Mouse (Mus musculus) neural tube, embryonic 11.5 days (tissue): ENCODE results near the gene Olfr1364. TPM values are rescaled to one million over a fixed set of nuclear protein-coding genes. Genes with fewer than 3 reads are reported as not detected.
A peak's percentile ranks its signal among the peaks of the same experiment; 100 is the strongest.

ENCODE experiments used
- ATAC-seq: fragments of 200-750 bp; cut with Nextera tagmentation; 2 replicates; pipeline ENCODE4 v1.8.0; 2017; ENCODE audit warnings: moderate number of reproducible peaks, mild to moderate bottlenecking, moderate TSS enrichment, moderate library complexity; ENCODE audit not compliant: insufficient read depth, low FRiP score, low TSS enrichment
- DNase-seq: peaks from one replicate; pipeline ENCODE4 v3.0.0-alpha.2; 2015; ENCODE audit warnings: low spot score
- H3K27ac ChIP-seq: fragments of 300-500 bp; sonication (generic); 2 replicates; pipeline ENCODE4 v1.5.1; 2014; ENCODE audit warnings: low read depth, mild to moderate bottlenecking, low read length
- H3K27me3 ChIP-seq: fragments of 300-500 bp; sonication (generic); 2 replicates; pipeline ENCODE4 v1.6.1; 2014; ENCODE audit warnings: mild to moderate bottlenecking, low read length, mixed read lengths; ENCODE audit not compliant: control insufficient read depth, insufficient read depth
- H3K36me3 ChIP-seq: fragments of 300-500 bp; sonication (generic); 2 replicates; pipeline ENCODE4 v1.6.1; 2014; ENCODE audit warnings: mild to moderate bottlenecking, low read length, moderate library complexity, mixed read lengths; ENCODE audit not compliant: control insufficient read depth, insufficient read depth
- H3K4me1 ChIP-seq: fragments of 300-500 bp; sonication (generic); 2 replicates; pipeline ENCODE4 v1.6.1; 2014; ENCODE audit warnings: low read length, mixed read lengths; ENCODE audit not compliant: control insufficient read depth, insufficient read depth
- H3K4me2 ChIP-seq: fragments of 300-500 bp; sonication (generic); 2 replicates; pipeline ENCODE4 v1.6.1; 2014; ENCODE audit warnings: low read depth, mild to moderate bottlenecking, moderate library complexity
- H3K4me3 ChIP-seq: fragments of 300-500 bp; sonication (generic); 2 replicates; pipeline ENCODE4 v1.5.1; 2014; ENCODE audit warnings: low read depth, low read length
- H3K9ac ChIP-seq: fragments of 300-500 bp; sonication (generic); 2 replicates; pipeline ENCODE4 v1.6.1; 2014; ENCODE audit warnings: mild to moderate bottlenecking, low read length
- H3K9me3 ChIP-seq: fragments of 300-500 bp; sonication (generic); 2 replicates; pipeline ENCODE4 v1.6.1; 2016; ENCODE audit warnings: low read length; ENCODE audit not compliant: control insufficient read depth
- WGBS: fragments of 180-500 bp; shearing (Covaris S2); extraction: QIAGEN DNeasy Blood & Tissue Kit; methylation state at CpG from one replicate; pipeline ENCODE4 v1.1.7; 2014; 5-methylcytosine and 5-hydroxymethylcytosine counted together
- polyA plus RNA-seq: library from polyadenylated mRNA; unstranded; fragments of >200 nt; fragmentation: Nextera tagmentation; extraction: Ambion mirVana; gene quantifications from 2 replicates; pipeline ENCODE4 v1.2.1, GENCODE M21; 2014

Gene Olfr1364
- not detected in 2 replicates for polyA plus RNA-seq

DNA sequence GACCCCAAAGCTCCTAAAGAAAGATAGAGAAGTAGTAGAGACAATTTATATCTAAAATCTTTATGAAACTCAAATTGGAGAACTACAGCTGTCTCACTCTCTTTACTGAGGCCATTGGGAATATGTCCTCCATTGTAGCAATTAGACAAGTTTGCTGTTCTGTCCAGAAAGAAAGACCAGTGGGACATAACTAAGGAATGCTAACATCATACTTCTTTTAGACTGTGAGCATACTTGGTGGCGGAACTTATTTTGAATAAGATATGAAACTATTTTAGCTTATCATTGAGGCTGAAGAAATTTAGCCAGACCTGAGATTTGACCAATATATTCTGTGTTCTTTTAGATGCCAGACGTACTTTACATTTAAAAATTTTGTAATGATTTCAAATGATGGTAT is at the start of gene Olfr1364:
Gene Olfr1364 (minus strand): TSS at position 101 of the 400 bp plus-strand sequence.
- DNase-seq = no peak
- Histone ChIP-seq H3K36me3 (no peaks in the 10 kb centered on the region), H3K27ac (no peak within 1 kb of the TSS), H3K4me1 (no peaks in the 10 kb centered on the region), H3K9ac (no peak within 1 kb of the TSS), H3K27me3 (no peaks in the 10 kb centered on the region), H3K4me3 (no peak within 1 kb of the TSS), H3K9me3 (no peaks in the 10 kb centered on the region), H3K4me2 (no peak within 1 kb of the TSS)
- 89% methylated on average over 2 of the region's 2 CpGs for WGBS
- ATAC-seq = no peak

DNA sequence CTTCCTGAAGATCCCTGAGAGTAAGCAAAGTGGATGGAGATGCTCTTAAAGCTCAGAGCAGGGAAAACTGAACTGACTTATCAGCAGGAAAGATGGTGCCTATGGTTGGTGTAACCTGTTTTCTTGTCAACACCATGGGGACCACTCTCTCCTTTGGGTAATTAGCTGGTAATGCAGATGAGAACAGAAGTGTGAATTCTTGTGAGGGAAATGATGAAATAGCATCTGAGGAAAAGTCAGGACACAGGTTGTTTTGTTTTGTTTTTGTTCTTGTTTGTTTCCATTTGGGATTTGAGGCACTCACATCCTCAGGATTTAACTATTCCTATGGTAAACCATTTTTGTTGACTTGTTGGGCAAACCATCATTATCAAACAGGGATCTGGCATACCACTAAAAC is 32.4 kb upstream of the Olfr1364 start, which contains the start of gene Olfr1362:
Gene Olfr1362 (minus strand): TSS at position 101 of the 400 bp plus-strand sequence.
- H3K4me2 ChIP-seq = no peak within 1 kb of the TSS
- DNase-seq = no peak
- H3K4me1 ChIP-seq = no peaks in the 10 kb centered on the region
- no peak within 1 kb of the TSS for H3K9ac ChIP-seq
- ATAC-seq = no peak
- no peaks in the 10 kb centered on the region for H3K9me3 ChIP-seq
- no peaks in the 10 kb centered on the region for H3K36me3 ChIP-seq
- H3K27ac ChIP-seq = no peak within 1 kb of the TSS
- H3K4me3 ChIP-seq = no peak within 1 kb of the TSS
- no peaks in the 10 kb centered on the region for H3K27me3 ChIP-seq

- Histone ChIP-seq H3K27ac (no peak overlapping the region), H3K27me3 (no peaks in the 10 kb centered on the region), H3K4me1 (no peaks in the 10 kb centered on the region), H3K9me3 (0 out of 2 replicates have a peak, but pooled peaks cover 2% of the 10 kb centered on the region), H3K4me2 (no peak overlapping the region), H3K9ac (no peak overlapping the region), H3K4me3 (no peak overlapping the region), H3K36me3 (no peaks in the 10 kb centered on the region)
- DNase-seq (no peak), ATAC-seq (no peak)
- 57% methylated on average over 2 of the region's 2 CpGs for WGBS
These were observed 10.1 kb upstream of the Olfr1364 start for GRCm38 (mm10) chr13:21591618-21592017.

DNA sequence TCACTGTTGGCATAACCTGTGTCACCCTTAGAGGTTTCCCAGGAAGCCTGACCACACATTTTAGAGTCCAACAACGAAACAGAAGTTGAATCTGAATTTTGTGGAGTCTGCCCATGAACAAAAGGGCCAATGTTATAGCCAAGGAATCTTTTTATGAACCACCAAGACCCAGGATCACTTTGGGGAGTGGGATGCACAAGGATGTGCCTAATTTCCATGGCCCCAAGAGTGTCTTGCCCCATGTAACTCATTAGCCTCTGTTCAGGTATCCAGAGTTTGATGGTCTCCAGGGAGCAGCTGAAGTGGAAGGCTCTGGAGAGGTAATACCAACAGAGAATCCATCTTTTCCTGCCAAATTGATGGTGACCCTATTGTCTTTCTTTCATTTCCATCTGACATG is 21.8 kb downstream of the Olfr1364 start, which contains the start of gene Olfr1535:
Gene Olfr1535 (minus strand): TSS at position 101 of the 400 bp plus-strand sequence.
- WGBS = 67% methylated on average over 1 of the region's 1 CpGs
- ATAC-seq = no peak
- H3K4me3 ChIP-seq = no peak within 1 kb of the TSS

DNA sequence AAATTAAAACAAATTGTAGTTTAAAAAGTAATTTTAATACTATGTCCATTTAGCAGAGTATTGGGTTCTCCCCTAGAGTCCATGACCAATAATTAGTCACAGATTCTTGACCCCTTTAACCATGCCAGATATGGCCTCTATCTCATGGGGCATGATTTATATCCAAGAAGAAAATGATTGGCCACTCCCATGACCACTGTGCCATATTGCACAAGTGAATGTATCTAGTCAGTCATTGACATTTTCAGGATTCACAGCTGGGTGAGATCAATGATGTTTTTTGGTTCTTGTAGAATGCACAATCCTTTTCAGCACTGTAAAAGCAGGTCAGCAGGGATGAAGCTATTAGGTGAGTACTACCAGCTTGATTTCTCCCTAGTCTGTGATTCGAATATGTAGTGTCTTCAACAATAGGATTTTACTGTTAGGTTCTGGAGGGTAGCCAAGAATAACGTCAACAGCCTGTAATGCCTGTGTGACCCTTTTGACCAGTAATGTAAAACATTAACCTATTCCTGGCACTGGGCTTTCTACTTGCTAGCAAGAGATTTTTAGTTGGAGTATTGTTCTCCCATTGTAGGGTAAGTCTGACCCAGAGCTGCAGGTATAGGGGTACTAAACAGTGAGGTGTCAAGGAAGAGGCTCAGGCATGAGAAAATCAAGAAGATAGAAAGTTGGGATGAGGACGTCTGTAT is 31.0 kb downstream of the Olfr1364 start:
- 77% methylated on average over 3 of the region's 3 CpGs for WGBS

More for the DNA sequence above, 21.8 kb downstream of the Olfr1364 start, which contains the start of gene Olfr1535:
- no peaks in the 10 kb centered on the region for H3K27me3 ChIP-seq
- no peak within 1 kb of the TSS for H3K9ac ChIP-seq
- no peak within 1 kb of the TSS for H3K27ac ChIP-seq
- no peaks in the 10 kb centered on the region for H3K9me3 ChIP-seq
- no peak within 1 kb of the TSS for H3K4me2 ChIP-seq
- no peak for DNase-seq
- H3K4me1 ChIP-seq = no peaks in the 10 kb centered on the region
- H3K36me3 ChIP-seq = no peaks in the 10 kb centered on the region

DNA sequence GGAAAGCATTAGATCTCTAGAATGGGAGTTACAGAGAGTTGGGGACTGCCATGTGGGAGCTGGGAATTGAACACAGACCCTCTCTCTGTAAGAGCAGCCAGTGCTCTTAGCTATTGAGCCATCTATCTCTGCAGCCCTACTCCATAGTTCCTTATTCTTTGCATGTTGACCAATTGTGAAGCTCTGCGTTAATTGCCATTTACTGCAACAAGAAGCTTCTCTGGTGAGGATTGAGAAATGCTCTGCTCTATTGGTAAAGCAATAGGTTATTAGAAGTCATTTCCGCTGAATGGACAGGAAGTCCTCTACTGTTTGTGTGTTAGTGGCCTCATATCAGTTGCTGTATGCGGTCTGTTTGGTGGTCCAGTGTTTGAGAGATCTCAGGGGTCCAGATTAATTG is 32.1 kb downstream of the Olfr1364 start:
- H3K4me1 ChIP-seq = no peaks in the 10 kb centered on the region
- no peak overlapping the region for H3K9ac ChIP-seq
- WGBS = 91% methylated on average over 3 of the region's 3 CpGs
- H3K36me3 ChIP-seq = no peaks in the 10 kb centered on the region
- H3K27me3 ChIP-seq = no peaks in the 10 kb centered on the region
- H3K27ac ChIP-seq = no peak overlapping the region
- no peak for DNase-seq
- no peak for ATAC-seq
- H3K9me3 ChIP-seq = no peaks in the 10 kb centered on the region
- no peak overlapping the region for H3K4me2 ChIP-seq
- H3K4me3 ChIP-seq = no peak overlapping the region

More for the DNA sequence above, 31.0 kb downstream of the Olfr1364 start:
- Histone ChIP-seq H3K9me3 (no peaks in the 10 kb centered on the region), H3K9ac (no peak overlapping the region), H3K27ac (no peak overlapping the region), H3K4me1 (no peaks in the 10 kb centered on the region), H3K27me3 (no peaks in the 10 kb centered on the region), H3K36me3 (no peaks in the 10 kb centered on the region), H3K4me2 (no peak overlapping the region), H3K4me3 (no peak overlapping the region)
- no peak for DNase-seq
- ATAC-seq = no peak

- ATAC-seq = no peak
- no peak within 1 kb of the TSS for H3K27ac ChIP-seq
- WGBS = 67% methylated on average over 1 of the region's 1 CpGs
- no peak within 1 kb of the TSS for H3K4me3 ChIP-seq
- DNase-seq = no peak
- H3K36me3 ChIP-seq = no peaks in the 10 kb centered on the region
- no peak within 1 kb of the TSS for H3K9ac ChIP-seq
- H3K9me3 ChIP-seq = no peaks in the 10 kb centered on the region
- no peak within 1 kb of the TSS for H3K4me2 ChIP-seq
- H3K27me3 ChIP-seq = no peaks in the 10 kb centered on the region
- no peaks in the 10 kb centered on the region for H3K4me1 ChIP-seq
These were observed 38.9 kb downstream of the Olfr1364 start, which contains the start of gene Olfr1366 for GRCm38 (mm10) chr13:21542708-21543107. Olfr1366 (minus strand) TSS chr13:21542808.

DNA sequence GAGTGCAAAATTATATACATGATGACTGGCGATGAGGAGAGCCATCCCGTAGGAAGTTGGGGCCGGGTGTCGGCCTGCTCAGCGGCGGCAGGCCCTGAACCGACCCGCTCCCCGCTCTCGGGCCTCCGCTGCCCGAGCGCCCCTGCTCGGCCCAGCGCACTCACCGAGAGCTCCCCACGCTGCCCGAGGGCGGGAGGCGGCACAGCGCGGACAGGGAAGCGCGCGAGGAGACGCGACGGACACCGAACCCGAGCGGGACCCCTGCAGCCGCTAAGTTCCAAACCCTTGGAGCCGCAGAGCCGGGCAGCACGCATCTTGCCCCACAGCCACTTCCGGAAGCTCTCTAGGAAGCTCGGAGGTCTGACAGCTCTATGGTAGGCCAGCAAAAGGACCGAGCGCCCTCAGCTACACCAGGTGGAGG is 50.8 kb downstream of the Olfr1364 start, which contains the start of gene Zkscan8:
Gene Zkscan8 (minus strand): TSS at position 340 of the 421 bp plus-strand sequence.
- ATAC-seq = peak; percentile 98
- Histone ChIP-seq H3K4me3 (peak within 1 kb of the TSS; percentile 87), H3K27me3 (no peaks in the 10 kb centered on the region), H3K9me3 (no peaks in the 10 kb centered on the region), H3K4me2 (peak within 1 kb of the TSS; percentile 55), H3K9ac (peak within 1 kb of the TSS; percentile 99), H3K36me3 (no peaks in the 10 kb centered on the region; the same call in 1 of the 2 replicates), H3K27ac (peak within 1 kb of the TSS; percentile 89), H3K4me1 (no peaks in the 10 kb centered on the region)
- DNase-seq = peak; percentile 88
- under 1% methylated on average over 39 of the region's 39 CpGs for WGBS

GRCm38 (mm10) chr13:21530136-21530535 is 51.4 kb downstream of the Olfr1364 start:
- no peak for DNase-seq
- H3K4me1 ChIP-seq = no peaks in the 10 kb centered on the region
- H3K9ac ChIP-seq = no peak overlapping the region
- WGBS = 52% methylated on average over 7 of the region's 7 CpGs
- H3K4me3 ChIP-seq = peak overlapping the region; percentile 87; the same call in 1 of the 2 replicates
- no peak overlapping the region for H3K27ac ChIP-seq
- H3K9me3 ChIP-seq = no peaks in the 10 kb centered on the region
- no peaks in the 10 kb centered on the region for H3K27me3 ChIP-seq
- H3K36me3 ChIP-seq = no peaks in the 10 kb centered on the region; the same call in 1 of the 2 replicates
- H3K4me2 ChIP-seq = peak overlapping the region; percentile 33
- no peak for ATAC-seq
